ENCODE assay signal across 10 mouse cellular contexts in the genomic region with DNA sequence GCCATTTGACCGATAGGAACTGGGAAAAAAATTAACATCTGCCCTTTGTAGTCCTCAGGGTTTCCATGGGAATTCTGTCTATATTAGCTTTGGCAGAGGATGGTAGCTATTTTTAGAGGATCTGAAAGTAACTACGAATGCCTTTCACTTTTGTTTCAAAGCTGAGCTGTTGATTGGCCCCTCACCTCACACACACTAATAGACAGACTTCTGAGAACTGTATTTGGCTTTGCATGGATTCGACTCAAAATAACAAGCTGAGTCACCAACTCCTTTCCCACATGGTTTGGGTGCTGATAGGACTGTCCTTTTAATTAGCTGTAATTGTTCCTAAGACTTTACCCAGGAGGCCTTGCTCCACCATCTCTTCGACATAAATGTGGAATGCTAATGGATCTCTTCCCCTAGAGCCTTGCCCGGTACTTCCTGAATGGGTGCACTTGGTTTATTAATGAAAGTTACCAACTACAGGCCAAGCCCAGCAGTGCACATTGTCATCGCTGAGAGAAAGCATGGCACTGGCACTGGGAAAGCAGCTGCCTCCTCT.
A peak's percentile ranks its signal among the peaks of the same experiment; 100 is the strongest.
DNase-seq lines count a peak whose midpoint lies in the region; ATAC-seq and TF ChIP-seq lines count a peak whose summit lies in the region.
"Had no signal": no experiment of that assay in that cellular context is flagged by ENCODE, and none has a peak within 500 bp of the region (broad histone marks: within the 10 kb centered on the region; RNA-seq: fewer than 3 reads in every experiment).

No protein-coding gene starts in this region.

- H3K4me2 ChIP-seq in hindbrain, embryonic 16.5 days (ENCODE audit: low read length), result no peak overlapping the region; the same call in 1 of the 2 replicates
- H3K4me2 ChIP-seq: embryonic facial prominence, embryonic 15.5 days had no signal

- H3K36me3 ChIP-seq in hindbrain, embryonic 16.5 days (ENCODE audit: control insufficient read depth, insufficient read depth, low read length), result no peaks in the 10 kb centered on the region
- H3K36me3 ChIP-seq: embryonic facial prominence, embryonic 15.5 days had no signal

- H3K4me3 ChIP-seq in gastrocnemius, adult 2 months, result peak overlapping the region; percentile 23
- H3K4me3 ChIP-seq in hindbrain, embryonic 16.5 days (ENCODE audit: low read length), result no peak overlapping the region
- H3K4me3 ChIP-seq: embryonic facial prominence, embryonic 15.5 days; left cerebral cortex, adult 2 months had no signal

- no peak overlapping the region for H3K9ac ChIP-seq in hindbrain, embryonic 16.5 days (ENCODE audit: low read depth, low read length)
- H3K9ac ChIP-seq: embryonic facial prominence, embryonic 15.5 days had no signal

- H3K27ac ChIP-seq in gastrocnemius, adult 2 months, result no peak overlapping the region
- no peak overlapping the region for H3K27ac ChIP-seq in hindbrain, embryonic 16.5 days (ENCODE audit: low read depth, low read length)
- H3K27ac ChIP-seq: embryonic facial prominence, embryonic 15.5 days; left cerebral cortex, adult 2 months had no signal

- H3K27me3 ChIP-seq in hindbrain, embryonic 16.5 days (replicated peaks; ENCODE audit: control insufficient read depth, insufficient read depth, low read length), result no peaks in the 10 kb centered on the region
- H3K27me3 ChIP-seq: embryonic facial prominence, embryonic 15.5 days had no signal

- no peaks in the 10 kb centered on the region for H3K9me3 ChIP-seq in hindbrain, embryonic 16.5 days (ENCODE audit: control insufficient read depth, low read length)
- H3K9me3 ChIP-seq: embryonic facial prominence, embryonic 15.5 days had no signal

- no peak for TF ChIP-seq CTCF in gastrocnemius, adult 2 months (IDR thresholded peaks at IDR 0.05)

- DNase-seq in gastrocnemius, adult 2 months, result no peak
- no peak for DNase-seq in gastrocnemius, adult 18-20 months (ENCODE audit: low spot score)
- peak; percentile 4 for DNase-seq in ovary, postnatal 36 days (ENCODE audit: low spot score)
- no peak for DNase-seq in ovary, postnatal 14 days (ENCODE audit: low spot score)
- no peak for DNase-seq in yolk sac, embryonic 10.5 days (ENCODE audit: low spot score)
- DNase-seq in urinary bladder, adult 18-20 months (ENCODE audit: low spot score in 2 of 2), result no peak
- DNase-seq in ovary, adult 18-20 months (ENCODE audit: low spot score), result no peak

- intact Hi-C loops in gastrocnemius, adult 2 months (cut with DNase I), result no loop called here

- ATAC-seq in hindbrain, embryonic 16.5 days, result 0 out of 2 replicates have a peak, but pooled peaks have one; percentile 40

- 58% methylated on average over 6 of the region's 6 CpGs for WGBS in hindbrain, embryonic 16.5 days

- no peaks in the 10 kb centered on the region for H3K4me1 ChIP-seq in hindbrain, embryonic 16.5 days (ENCODE audit: control insufficient read depth, insufficient read depth, low read depth, low read length)
- H3K4me1 ChIP-seq: embryonic facial prominence, embryonic 15.5 days had no signal
